Mouse (Mus musculus): Measurements from ENCODE around the gene Nsun2. TPM values are rescaled to one million over a fixed set of nuclear protein-coding genes. Genes with fewer than 3 reads are reported as not detected.
A peak's percentile ranks its signal among the peaks of the same experiment; 100 is the strongest.

Nsun2 gene
- polyA plus RNA-seq, 1 experiment from 2014 or later: 100 TPM

DNA sequence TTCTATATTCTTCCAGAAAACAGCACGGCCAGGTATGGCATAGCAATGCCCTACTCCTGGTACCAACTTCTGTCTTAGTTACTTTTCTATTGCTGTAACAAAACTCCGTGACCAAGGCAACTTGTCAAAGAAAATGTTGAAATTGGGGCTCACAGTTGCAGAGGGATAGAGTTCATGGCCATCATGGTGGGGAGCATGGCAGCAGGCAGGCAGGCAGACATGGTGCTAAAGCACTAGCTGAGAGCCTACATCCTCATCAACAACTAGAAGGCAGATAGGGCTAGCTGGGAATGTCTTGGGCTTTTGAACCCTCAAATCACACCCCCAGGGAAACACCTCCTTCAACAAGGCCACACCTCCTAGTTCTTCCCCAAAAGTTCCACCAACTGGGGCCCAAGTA lies 17.3 kb downstream of the Nsun2 start:
- DNase-seq (ENCODE audit: low read depth, low spot score) (no peak), ATAC-seq (no peak)
- no peak for TF ChIP-seq CTCF (IDR thresholded peaks at IDR 0.05)
- CTCF ChIA-PET: no interaction called here
- no peaks in the 10 kb centered on the region for H3K27me3 ChIP-seq
- POLR2A ChIA-PET: no interaction called here
- in situ Hi-C loops (cut with MboI; ENCODE audit: low pct_unique_long_range_greater_than_20kb): loop anchor here (5.0 kb wide), 2 partner anchors 61 to 106 kb away; partner anchors contain the start of gene Srd5a1

- H3K27me3 ChIP-seq: no peaks in the 10 kb centered on the region
- TF ChIP-seq CTCF (IDR thresholded peaks at IDR 0.05): peak; percentile 78
- in situ Hi-C loops (cut with MboI; ENCODE audit: low pct_unique_long_range_greater_than_20kb): loop anchor here (5.0 kb wide), 2 partner anchors 59 to 104 kb away; partner anchors contain the start of gene Srd5a1
- ATAC-seq (no peak), DNase-seq (ENCODE audit: low read depth, low spot score) (no peak)
- ChIA-PET CTCF (interaction anchor here (0.6 to 1.9 kb wide), 13 partner anchors 8 to 103 kb away, joined by 3 to 8 read pairs (median 3); partner anchors contain the start of gene Srd5a1), POLR2A (no interaction called here)
Measured at GRCm38 (mm10) chr13:69553024-69553423, 19.5 kb downstream of the Nsun2 start.

GRCm38 (mm10) chr13:69554255-69554654 lies 20.7 kb downstream of the Nsun2 start:
- ATAC-seq: no peak
- no peaks in the 10 kb centered on the region for H3K27me3 ChIP-seq
- ChIA-PET POLR2A (interaction anchor here (0.6 kb wide), 1 partner anchor 47 kb away, joined by 3 read pairs; no protein-coding TSS in a partner anchor), CTCF (interaction anchor here (1.5 kb wide), 1 partner anchor 14 kb away, joined by 4 read pairs; no protein-coding TSS in a partner anchor)
- in situ Hi-C loops (cut with MboI; ENCODE audit: low pct_unique_long_range_greater_than_20kb): loop anchor here (5.0 kb wide), 2 partner anchors 58 to 103 kb away; partner anchors contain the start of gene Srd5a1
- no peak for DNase-seq (ENCODE audit: low read depth, low spot score)
- no peak for TF ChIP-seq CTCF (IDR thresholded peaks at IDR 0.05)

DNA sequence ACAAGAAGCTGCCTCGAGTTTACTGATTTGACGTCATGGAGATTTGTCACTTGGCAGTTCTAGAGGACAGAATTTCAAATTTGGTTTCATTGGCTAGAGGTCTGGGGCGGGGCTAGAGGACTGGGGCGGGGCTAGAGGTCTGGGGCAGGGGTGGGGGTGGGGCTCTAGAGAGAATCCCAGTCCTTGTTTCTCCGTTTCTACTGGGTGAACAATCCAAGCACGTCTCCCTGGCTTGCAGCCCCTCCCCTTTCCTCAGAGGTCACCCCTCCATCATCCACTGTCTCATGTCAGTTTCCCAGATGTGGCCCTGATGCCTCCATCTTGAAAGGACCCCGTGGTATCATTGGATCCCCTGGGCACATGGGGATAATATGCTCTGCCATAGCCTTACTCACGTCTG lies 21.5 kb downstream of the Nsun2 start:
- TF ChIP-seq CTCF (IDR thresholded peaks at IDR 0.05): no peak
- ATAC-seq (no peak), DNase-seq (ENCODE audit: low read depth, low spot score) (no peak)
- POLR2A ChIA-PET: interaction anchor here (0.6 to 0.8 kb wide), 2 partner anchors 48 to 74 kb away, joined by 3 read pairs; no protein-coding TSS in a partner anchor
- CTCF ChIA-PET: interaction anchor here (1.0 to 2.1 kb wide), 4 partner anchors 17 to 100 kb away, joined by 3 to 6 read pairs (median 4); no protein-coding TSS in a partner anchor
- no peaks in the 10 kb centered on the region for H3K27me3 ChIP-seq
- in situ Hi-C loops (cut with MboI; ENCODE audit: low pct_unique_long_range_greater_than_20kb): no loop called here

DNA sequence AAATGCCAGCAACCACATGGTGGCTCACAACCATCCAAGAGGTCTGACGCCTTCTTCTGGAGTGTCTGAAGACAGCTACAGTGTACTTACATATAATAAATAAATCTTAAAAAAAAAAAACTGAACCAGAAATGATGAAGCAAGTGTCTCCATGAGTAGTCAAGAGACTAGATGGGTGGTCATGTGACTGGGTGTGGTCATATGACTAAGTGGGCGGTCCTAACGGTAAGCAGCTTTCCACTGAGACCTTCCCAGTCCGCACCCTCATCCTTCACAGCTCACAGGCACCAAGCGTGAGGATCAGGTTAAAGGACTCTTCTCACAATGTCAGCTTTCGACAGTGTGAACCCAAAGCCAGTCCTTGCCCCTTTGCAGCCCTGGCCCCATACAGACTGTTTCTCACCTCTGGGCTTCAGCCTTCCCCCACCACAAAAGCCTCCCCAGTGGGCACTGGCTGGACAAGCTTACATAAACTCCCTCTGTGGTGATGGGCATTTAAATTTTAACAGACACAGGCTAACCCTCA lies 22.5 kb downstream of the Nsun2 start:
- ChIA-PET POLR2A (interaction anchor here (0.8 kb wide), 2 partner anchors 73 to 78 kb away, joined by 3 to 4 read pairs; no protein-coding TSS in a partner anchor), CTCF (interaction anchor here (1.0 to 2.1 kb wide), 4 partner anchors 16 to 99 kb away, joined by 3 to 6 read pairs (median 4); no protein-coding TSS in a partner anchor)
- TF ChIP-seq CTCF (IDR thresholded peaks at IDR 0.05): no peak
- in situ Hi-C loops (cut with MboI; ENCODE audit: low pct_unique_long_range_greater_than_20kb): no loop called here
- no peaks in the 10 kb centered on the region for H3K27me3 ChIP-seq
- ATAC-seq: no peak
- no peak for DNase-seq (ENCODE audit: low read depth, low spot score)

DNA sequence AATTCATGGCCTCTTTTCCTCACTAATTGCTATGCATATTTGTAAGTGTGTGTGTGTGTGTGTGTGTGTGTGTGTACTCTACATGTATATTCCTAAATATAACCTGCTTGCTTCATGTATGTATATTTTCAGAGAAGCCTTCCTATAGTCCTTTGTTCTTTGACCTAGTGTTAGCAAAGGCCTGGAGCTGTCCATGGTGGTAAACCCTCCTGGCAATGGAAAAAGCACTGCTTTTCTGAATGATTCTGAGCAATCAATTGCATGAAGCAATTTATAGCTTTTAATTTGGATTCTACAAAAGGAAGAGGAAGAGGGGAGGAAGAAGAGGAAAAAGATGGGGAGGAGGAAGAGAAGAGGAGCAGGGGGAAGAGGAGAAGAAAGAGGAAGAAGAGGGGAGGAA lies 23.2 kb downstream of the Nsun2 start:
- ATAC-seq (no peak), DNase-seq (ENCODE audit: low read depth, low spot score) (no peak)
- H3K27me3 ChIP-seq: no peaks in the 10 kb centered on the region
- in situ Hi-C loops (cut with MboI; ENCODE audit: low pct_unique_long_range_greater_than_20kb): no loop called here
- ChIA-PET CTCF (interaction anchor here (1.6 to 2.1 kb wide), 2 partner anchors 73 to 99 kb away, joined by 5 to 6 read pairs; no protein-coding TSS in a partner anchor), POLR2A (interaction anchor here (0.8 kb wide), 1 partner anchor 77 kb away, joined by 4 read pairs; no protein-coding TSS in a partner anchor)
- TF ChIP-seq CTCF (IDR thresholded peaks at IDR 0.05): no peak

DNA sequence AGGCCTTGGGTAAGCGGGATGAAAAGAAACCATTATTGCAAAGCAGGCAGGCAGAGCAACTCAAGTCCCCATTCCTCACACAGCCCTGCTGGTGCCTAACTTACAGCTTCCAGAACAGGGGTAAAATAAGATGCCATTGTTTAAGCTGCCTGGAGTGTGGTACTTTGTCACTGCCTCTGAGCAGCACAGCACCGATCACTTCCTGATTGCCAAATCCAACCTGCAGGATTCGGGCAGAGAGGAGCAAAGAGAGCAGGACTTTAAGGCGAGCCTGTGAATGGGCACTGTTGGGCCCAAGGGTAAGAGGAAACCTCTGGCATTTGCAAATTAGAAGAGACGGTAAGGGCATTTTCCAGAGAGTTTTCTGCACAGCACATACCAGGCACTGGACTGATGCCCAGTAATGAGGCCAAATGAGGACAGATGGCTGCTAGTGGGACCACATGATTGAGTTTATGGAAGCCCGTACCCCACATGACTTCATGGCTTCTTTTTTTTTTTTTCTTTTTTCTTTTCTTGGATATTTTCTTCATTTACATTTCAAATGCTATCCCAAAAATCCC lies 24.6 kb downstream of the Nsun2 start:
- no peak for ATAC-seq
- ChIA-PET CTCF (interaction anchor here (1.0 kb wide), 1 partner anchor 41 kb away, joined by 4 read pairs; no protein-coding TSS in a partner anchor), POLR2A (no interaction called here)
- no peaks in the 10 kb centered on the region for H3K27me3 ChIP-seq
- in situ Hi-C loops (cut with MboI; ENCODE audit: low pct_unique_long_range_greater_than_20kb): no loop called here
- no peak for DNase-seq (ENCODE audit: low read depth, low spot score)
- no peak for TF ChIP-seq CTCF (IDR thresholded peaks at IDR 0.05)

- ChIA-PET CTCF (no interaction called here), POLR2A (interaction anchor here (0.6 kb wide), 1 partner anchor 87 kb away, joined by 3 read pairs; no protein-coding TSS in a partner anchor)
- no peak for TF ChIP-seq CTCF (IDR thresholded peaks at IDR 0.05)
- ATAC-seq (no peak), DNase-seq (ENCODE audit: low read depth, low spot score) (no peak)
- in situ Hi-C loops (cut with MboI; ENCODE audit: low pct_unique_long_range_greater_than_20kb): no loop called here
- no peaks in the 10 kb centered on the region for H3K27me3 ChIP-seq
Measured at GRCm38 (mm10) chr13:69559291-69559961, 25.9 kb downstream of the Nsun2 start.

DNA sequence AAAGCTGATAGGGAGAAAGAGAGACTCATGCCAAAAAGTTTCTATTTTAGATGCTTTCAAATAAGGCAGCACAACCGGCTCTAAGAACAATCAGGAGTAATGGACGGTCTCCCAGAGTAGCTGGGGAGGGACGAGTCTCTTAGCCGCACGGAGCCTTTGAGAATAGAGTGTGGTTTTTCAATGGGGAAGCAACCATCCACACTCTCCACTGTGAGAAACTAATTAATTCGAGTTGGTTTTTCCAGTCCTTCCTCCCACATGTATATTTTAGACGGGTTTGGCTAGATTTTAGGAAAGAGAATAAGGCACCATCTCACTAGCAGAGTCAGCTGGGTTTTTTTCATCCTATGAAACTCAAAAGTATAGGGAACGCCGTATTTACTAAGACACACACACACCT lies 28.5 kb downstream of the Nsun2 start:
- DNase-seq (ENCODE audit: low read depth, low spot score) (no peak), ATAC-seq (no peak)
- TF ChIP-seq CTCF (IDR thresholded peaks at IDR 0.05): no peak
- H3K27me3 ChIP-seq: no peaks in the 10 kb centered on the region
- POLR2A ChIA-PET: no interaction called here
- in situ Hi-C loops (cut with MboI; ENCODE audit: low pct_unique_long_range_greater_than_20kb): no loop called here
- CTCF ChIA-PET: interaction anchor here (0.8 to 1.2 kb wide), 2 partner anchors 9 to 47 kb away, joined by 3 read pairs; no protein-coding TSS in a partner anchor

GRCm38 (mm10) chr13:69562654-69563574 lies 29.4 kb downstream of the Nsun2 start:
- DNase-seq (ENCODE audit: low read depth, low spot score) (no peak), ATAC-seq (no peak)
- no peaks in the 10 kb centered on the region for H3K27me3 ChIP-seq
- in situ Hi-C loops (cut with MboI; ENCODE audit: low pct_unique_long_range_greater_than_20kb): no loop called here
- CTCF ChIA-PET: no interaction called here
- TF ChIP-seq CTCF (IDR thresholded peaks at IDR 0.05): no peak
- POLR2A ChIA-PET: no interaction called here

Data from Patski (cell line).